Mouse (Mus musculus): ENCODE results near the gene Gja10. TPM values are rescaled to one million over a fixed set of nuclear protein-coding genes. Genes with fewer than 3 reads are reported as not detected.

Gene Gja10
- polyA plus RNA-seq (2015; fragmentation: Nextera tagmentation; extraction: Ambion mirVana): 0.21 TPM in 1 of 2 replicates, not detected in the other

DNA sequence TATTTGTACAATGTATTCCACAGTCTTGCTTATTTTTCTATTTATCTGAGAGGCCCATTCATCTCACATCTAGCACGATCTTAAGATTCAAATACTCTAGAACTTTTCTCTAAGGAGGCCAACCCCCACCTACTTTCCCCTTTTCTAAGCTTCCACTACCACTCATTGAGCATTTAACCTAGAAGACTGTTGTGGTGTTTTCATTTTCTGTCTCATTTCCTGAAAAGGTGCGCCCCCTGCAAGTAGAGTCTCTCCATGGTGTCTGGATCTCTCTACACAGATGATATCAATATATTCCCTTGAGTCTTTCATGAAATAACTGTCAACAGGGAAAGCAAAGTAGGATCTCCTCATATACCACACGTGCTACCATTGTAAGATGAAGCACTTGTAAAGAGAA is at the start of gene Gja10:
TSS of gene Gja10 (minus strand) at position 101 of the 400 bp plus-strand sequence.
- H3K4me3 ChIP-seq: no peak within 1 kb of the TSS
- no peaks in the 10 kb centered on the region for H3K27me3 ChIP-seq
- H3K9me3 ChIP-seq: no peaks in the 10 kb centered on the region
- no peaks in the 10 kb centered on the region for H3K36me3 ChIP-seq
- ATAC-seq (ENCODE audit: low FRiP score, low read depth): no peak
- no peaks in the 10 kb centered on the region for H3K4me1 ChIP-seq (replicated peaks)
- 74% methylated on average over 3 of the region's 3 CpGs for WGBS
- no peak within 1 kb of the TSS for H3K4me2 ChIP-seq
- no peak within 1 kb of the TSS for H3K9ac ChIP-seq
- H3K27ac ChIP-seq (replicated peaks): no peak within 1 kb of the TSS

DNA sequence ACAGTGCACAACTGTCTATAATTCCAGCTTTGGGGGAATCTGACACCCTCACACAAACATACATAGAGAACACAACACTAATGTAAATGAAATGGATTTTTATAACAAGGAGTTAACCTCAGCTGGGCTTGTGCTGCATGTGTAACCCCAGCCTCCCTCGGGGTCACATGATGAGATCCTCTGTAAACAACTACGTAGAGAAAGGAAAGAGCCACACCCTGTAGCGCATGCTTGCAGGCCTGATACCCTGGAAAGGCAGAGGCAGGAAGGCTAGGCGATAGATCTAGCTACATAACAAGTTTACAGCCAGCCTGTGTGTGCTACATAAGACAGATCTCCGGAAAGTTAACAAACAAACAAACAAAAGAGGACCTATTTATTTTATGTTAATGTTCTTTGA is 49.1 kb upstream of the Gja10 start:
- no peaks in the 10 kb centered on the region for H3K9me3 ChIP-seq
- H3K27me3 ChIP-seq: no peaks in the 10 kb centered on the region
- no peak overlapping the region for H3K27ac ChIP-seq (replicated peaks)
- no peak overlapping the region for H3K4me3 ChIP-seq
- ATAC-seq (ENCODE audit: low FRiP score, low read depth): no peak
- WGBS: 92% methylated on average over 5 of the region's 5 CpGs
- H3K4me1 ChIP-seq (replicated peaks): peaks cover 5% of the 10 kb centered on the region
- no peak overlapping the region for H3K9ac ChIP-seq
- no peak overlapping the region for H3K4me2 ChIP-seq
- H3K36me3 ChIP-seq: peaks cover 24% of the 10 kb centered on the region

DNA sequence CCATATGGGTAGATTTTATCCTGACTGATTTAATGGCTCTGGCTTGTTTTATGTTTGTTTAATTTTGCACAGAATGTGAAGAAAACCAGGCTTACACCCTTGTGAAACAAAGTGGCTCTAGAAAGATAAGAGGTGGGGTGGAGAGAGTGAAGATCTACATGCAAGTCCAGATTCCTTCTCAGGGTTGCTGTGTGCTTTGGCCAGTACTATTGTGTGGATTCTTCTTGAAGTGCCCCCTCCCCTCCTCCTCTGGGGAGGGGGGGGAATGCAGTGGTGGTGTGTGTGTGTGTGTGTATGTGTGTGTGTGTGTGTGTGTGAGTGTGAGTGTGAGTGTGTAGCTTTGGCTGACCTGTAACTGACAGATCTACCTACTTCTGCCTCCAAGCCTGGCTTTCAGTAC is 19.1 kb upstream of the Gja10 start:
- no peak overlapping the region for H3K27ac ChIP-seq (replicated peaks)
- no peaks in the 10 kb centered on the region for H3K9me3 ChIP-seq
- H3K4me1 ChIP-seq (replicated peaks): peaks cover 7% of the 10 kb centered on the region
- no peak for ATAC-seq (ENCODE audit: low FRiP score, low read depth)
- H3K36me3 ChIP-seq: no peaks in the 10 kb centered on the region
- no peak overlapping the region for H3K4me3 ChIP-seq
- H3K27me3 ChIP-seq: no peaks in the 10 kb centered on the region
- H3K4me2 ChIP-seq: no peak overlapping the region
- H3K9ac ChIP-seq: no peak overlapping the region

DNA sequence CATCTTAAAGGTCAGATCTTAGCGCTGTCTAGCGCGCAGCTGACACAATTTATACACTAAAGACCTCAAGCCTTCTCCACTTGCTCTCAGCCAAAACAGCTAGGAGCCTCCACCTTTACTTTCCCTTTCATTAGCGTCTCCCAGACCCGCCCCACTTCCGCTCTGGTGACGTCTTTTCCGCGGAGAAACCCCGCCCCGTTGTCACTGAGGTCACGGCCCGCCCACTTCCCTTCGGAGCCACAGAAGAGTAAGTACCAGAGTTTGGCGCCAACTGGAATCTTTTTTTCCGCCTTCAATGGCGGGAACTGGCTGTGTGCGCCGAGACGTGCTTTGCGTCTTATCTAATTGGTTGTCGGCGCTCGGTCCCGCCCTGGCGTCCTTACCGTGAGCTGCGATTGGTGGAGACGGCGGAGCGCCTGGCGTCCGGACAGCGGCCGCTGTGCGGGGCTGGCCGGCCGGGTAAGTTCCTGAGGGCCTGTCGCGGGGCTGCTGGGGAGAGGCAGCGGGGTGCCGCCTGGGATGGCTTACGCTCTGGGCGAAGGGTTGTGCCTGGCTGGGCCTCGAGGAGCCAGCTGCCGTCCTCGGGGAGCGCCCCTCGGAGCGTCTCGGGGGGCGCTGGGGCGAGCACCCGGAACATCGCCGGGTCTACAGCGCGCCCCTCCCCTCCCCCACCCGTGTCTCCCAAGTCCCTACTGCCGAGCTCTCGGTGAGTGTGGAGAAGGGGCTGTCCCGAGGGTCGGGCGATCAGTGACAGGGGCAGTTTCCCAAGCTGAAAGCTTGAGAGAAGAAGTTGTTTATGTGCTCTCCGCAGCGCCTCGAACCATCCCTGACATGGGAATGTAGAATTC is 12.7 kb upstream of the Gja10 start, which contains the start of gene Casp8ap2:
TSS of gene Casp8ap2 (plus strand) at position 418 of the 848 bp plus-strand sequence.
- Histone ChIP-seq H3K4me3 (peak within 1 kb of the TSS; percentile 94), H3K4me1 (replicated peaks) (peaks cover 16% of the 10 kb centered on the region), H3K27ac (replicated peaks) (peak within 1 kb of the TSS; percentile 87), H3K4me2 (peak within 1 kb of the TSS; percentile 82), H3K36me3 (no peaks in the 10 kb centered on the region), H3K9me3 (no peaks in the 10 kb centered on the region), H3K27me3 (no peaks in the 10 kb centered on the region), H3K9ac (peak within 1 kb of the TSS; percentile 72)
- WGBS: under 1% methylated on average over 67 of the region's 67 CpGs
- peak; percentile 100 for ATAC-seq (ENCODE audit: low FRiP score, low read depth)

DNA sequence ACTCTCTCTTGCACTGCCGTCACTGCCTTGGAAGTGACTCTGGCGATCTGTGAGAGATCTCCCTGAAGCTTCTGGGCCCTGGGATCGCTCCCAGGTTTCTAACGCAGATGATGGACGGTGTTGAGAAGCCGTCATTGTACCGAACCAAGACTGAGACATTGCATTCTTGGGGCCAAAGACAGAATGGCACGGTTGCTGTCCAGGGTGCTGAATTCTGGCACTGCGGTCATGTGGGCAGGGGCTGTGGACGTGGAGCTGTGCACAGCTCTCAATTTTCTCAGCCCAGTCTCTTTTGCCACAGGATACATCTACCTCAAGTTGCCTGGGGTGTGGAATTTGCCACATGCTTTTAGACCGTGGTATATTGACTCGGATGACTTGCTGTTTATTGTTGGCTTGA is 1.4 kb downstream of the Gja10 start:
- no peak overlapping the region for H3K27ac ChIP-seq (replicated peaks)
- no peak overlapping the region for H3K9ac ChIP-seq
- WGBS: 32% methylated on average over 12 of the region's 12 CpGs
- H3K4me2 ChIP-seq: no peak overlapping the region
- no peaks in the 10 kb centered on the region for H3K36me3 ChIP-seq
- H3K27me3 ChIP-seq: no peaks in the 10 kb centered on the region
- H3K4me1 ChIP-seq (replicated peaks): no peaks in the 10 kb centered on the region
- ATAC-seq (ENCODE audit: low FRiP score, low read depth): no peak
- H3K9me3 ChIP-seq: no peaks in the 10 kb centered on the region
- H3K4me3 ChIP-seq: no peak overlapping the region

DNA sequence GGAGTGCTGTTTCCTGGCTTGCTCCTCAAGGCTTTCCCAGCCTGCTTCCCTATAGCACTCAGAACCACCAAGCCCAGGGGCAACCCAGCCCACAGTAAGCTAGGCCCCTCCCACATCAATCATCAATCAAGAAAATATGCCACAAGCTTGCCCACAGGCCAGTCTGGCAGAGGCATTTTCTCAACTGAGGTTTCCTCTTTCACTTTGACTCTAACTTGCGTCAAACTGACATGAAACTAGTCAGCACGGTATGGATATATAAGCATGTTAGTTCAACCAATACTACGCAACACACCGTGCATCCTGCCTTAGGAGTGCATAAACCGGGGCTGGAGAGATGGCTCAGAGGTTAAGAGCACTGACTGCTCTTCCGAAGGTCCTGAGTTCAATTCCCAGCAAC is 14.3 kb downstream of the Gja10 start:
- Histone ChIP-seq H3K4me2 (no peak overlapping the region), H3K4me1 (replicated peaks) (no peaks in the 10 kb centered on the region), H3K9me3 (no peaks in the 10 kb centered on the region), H3K36me3 (no peaks in the 10 kb centered on the region), H3K27me3 (no peaks in the 10 kb centered on the region), H3K9ac (no peak overlapping the region), H3K27ac (replicated peaks) (no peak overlapping the region), H3K4me3 (no peak overlapping the region)
- no peak for ATAC-seq (ENCODE audit: low FRiP score, low read depth)
- 93% methylated on average over 6 of the region's 6 CpGs for WGBS

DNA sequence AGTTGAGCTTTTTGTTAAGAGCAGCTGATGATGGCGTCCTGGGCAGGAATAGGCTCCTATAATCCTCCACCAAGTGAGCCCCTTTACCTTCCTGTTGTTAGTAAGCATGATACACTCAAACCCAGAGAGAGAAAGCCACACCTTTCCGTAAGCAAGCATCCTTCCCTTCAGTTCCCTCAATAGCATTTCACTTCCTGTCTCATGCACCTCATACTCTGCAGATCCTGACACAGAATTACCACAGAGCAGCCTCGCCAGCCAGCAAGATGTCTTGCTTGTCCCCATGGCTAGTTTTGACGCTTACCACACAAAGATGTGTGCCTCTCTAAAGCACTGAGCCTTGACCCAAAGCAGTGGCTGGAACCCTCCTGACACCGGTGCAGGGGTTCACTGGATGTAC is 15.0 kb downstream of the Gja10 start:
- no peaks in the 10 kb centered on the region for H3K9me3 ChIP-seq
- WGBS: 85% methylated on average over 5 of the region's 5 CpGs
- H3K4me2 ChIP-seq: no peak overlapping the region
- no peaks in the 10 kb centered on the region for H3K27me3 ChIP-seq
- no peak overlapping the region for H3K4me3 ChIP-seq
- H3K36me3 ChIP-seq: no peaks in the 10 kb centered on the region
- H3K9ac ChIP-seq: no peak overlapping the region
- no peaks in the 10 kb centered on the region for H3K4me1 ChIP-seq (replicated peaks)
- H3K27ac ChIP-seq (replicated peaks): no peak overlapping the region
- no peak for ATAC-seq (ENCODE audit: low FRiP score, low read depth)

DNA sequence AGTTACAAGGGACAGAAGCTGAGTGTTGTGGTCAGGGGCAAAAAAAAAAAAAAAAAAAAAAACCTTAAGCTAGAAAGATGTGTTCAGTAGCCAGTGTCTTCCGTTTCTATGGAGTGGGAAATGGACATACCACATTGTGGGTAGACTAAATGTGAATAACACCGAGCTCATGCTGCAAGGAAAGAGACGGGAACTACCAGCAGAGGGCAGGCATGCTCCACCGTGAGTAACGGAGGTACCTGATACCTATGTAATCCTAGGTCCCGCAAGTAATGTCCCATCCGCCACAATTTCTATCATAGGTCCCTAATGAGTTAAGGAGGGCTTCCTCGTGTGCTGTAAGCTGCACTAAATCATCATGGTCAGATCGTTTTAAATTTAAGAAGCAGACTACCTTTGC is 16.0 kb downstream of the Gja10 start:
- H3K27ac ChIP-seq (replicated peaks): no peak overlapping the region
- H3K4me1 ChIP-seq (replicated peaks): no peaks in the 10 kb centered on the region
- H3K9ac ChIP-seq: no peak overlapping the region
- no peak overlapping the region for H3K4me3 ChIP-seq
- 19% methylated on average over 9 of the region's 9 CpGs for WGBS
- H3K9me3 ChIP-seq: no peaks in the 10 kb centered on the region
- H3K36me3 ChIP-seq: no peaks in the 10 kb centered on the region
- H3K4me2 ChIP-seq: no peak overlapping the region
- H3K27me3 ChIP-seq: no peaks in the 10 kb centered on the region
- no peak for ATAC-seq (ENCODE audit: low FRiP score, low read depth)

DNA sequence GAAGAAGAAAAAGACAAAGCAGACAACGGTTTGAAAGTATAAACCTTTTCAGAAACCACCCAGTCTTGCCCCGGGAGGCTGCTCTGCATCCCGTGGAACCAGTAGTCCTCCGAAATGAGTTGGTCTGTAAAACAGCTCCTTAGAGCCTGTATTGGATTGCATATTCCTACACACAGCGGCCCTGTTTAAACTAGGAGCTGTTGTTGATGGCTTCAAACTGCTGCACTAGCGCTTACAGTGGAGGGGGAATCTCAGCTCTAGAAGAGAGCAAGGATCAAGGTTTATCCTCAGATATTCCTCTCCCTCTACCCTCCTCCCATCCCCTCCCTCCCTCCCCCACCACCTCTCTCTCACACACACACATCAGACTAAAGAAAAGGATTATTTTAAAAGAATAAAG is 18.4 kb downstream of the Gja10 start:
- H3K9ac ChIP-seq: no peak overlapping the region
- H3K27ac ChIP-seq (replicated peaks): no peak overlapping the region
- ATAC-seq (ENCODE audit: low FRiP score, low read depth): no peak
- peaks cover 8% of the 10 kb centered on the region for H3K36me3 ChIP-seq
- H3K27me3 ChIP-seq: no peaks in the 10 kb centered on the region
- H3K4me1 ChIP-seq (replicated peaks): no peaks in the 10 kb centered on the region
- H3K4me2 ChIP-seq: no peak overlapping the region
- H3K4me3 ChIP-seq: no peak overlapping the region
- no peaks in the 10 kb centered on the region for H3K9me3 ChIP-seq
- 73% methylated on average over 6 of the region's 6 CpGs for WGBS

DNA sequence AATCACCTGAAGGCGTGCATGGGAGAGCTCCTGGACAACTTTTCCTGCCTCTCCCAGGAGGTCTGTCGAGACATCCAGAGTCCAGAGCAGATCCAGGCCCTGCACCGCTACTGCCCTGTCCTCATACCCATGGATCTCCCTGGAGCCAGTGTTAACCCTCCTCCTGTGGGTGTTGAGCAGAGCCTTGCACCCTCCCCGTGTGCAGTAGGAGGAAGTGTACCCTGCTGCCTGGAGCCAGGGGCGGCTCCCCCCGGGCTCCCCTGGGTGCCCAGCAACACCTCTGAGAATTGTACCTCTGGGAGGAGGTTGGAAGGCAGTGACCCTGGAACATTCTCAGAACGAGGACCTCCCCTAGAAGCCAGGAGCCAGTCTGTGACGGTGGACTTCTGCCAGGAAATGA is 22.7 kb downstream of the Gja10 start:
- H3K9me3 ChIP-seq: no peaks in the 10 kb centered on the region
- ATAC-seq (ENCODE audit: low FRiP score, low read depth): no peak
- WGBS: 85% methylated on average over 8 of the region's 8 CpGs
- no peak overlapping the region for H3K27ac ChIP-seq (replicated peaks)
- H3K4me3 ChIP-seq: no peak overlapping the region
- peaks cover 14% of the 10 kb centered on the region for H3K36me3 ChIP-seq
- no peaks in the 10 kb centered on the region for H3K4me1 ChIP-seq (replicated peaks)
- no peak overlapping the region for H3K9ac ChIP-seq
- no peak overlapping the region for H3K4me2 ChIP-seq
- H3K27me3 ChIP-seq: no peaks in the 10 kb centered on the region

DNA sequence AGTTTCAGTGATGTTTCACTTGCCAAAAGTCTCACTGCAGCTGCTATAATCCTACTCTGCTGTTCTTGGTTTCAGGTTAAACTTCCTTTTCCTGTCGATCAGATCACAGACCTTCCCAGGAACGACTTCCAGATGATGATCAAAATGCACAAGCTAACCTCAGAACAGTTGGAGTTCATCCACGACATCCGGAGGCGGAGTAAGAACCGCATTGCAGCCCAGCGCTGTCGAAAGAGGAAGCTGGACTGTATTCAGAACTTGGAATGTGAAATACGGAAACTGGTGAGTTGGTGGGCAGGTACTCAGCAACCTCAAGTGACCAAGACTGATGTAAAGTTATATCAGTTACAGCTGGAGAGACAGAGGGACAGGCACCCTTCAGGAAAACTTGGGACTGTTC is 27.4 kb downstream of the Gja10 start:
- no peaks in the 10 kb centered on the region for H3K27me3 ChIP-seq
- 76% methylated on average over 9 of the region's 9 CpGs for WGBS

DNA sequence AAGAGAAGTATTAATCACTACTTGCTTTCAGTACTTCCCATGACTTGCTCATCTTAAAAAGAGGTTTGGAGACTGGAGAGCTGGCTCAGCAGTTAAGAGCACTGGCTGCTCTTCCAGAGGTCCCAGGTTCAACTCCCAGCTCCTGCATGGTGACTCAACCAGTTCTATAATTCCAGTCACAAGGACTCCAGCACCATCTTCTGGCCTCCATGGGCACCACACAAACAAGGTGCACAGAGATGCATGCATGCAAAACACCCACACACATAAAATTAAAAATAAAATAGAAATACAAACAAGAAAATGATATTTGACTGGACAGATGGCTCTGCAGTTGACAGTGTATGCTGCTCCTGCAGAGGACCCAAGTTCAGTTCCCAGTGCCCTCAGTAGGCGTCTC is 28.0 kb downstream of the Gja10 start:
- Histone ChIP-seq H3K9me3 (no peaks in the 10 kb centered on the region), H3K4me2 (no peak overlapping the region), H3K4me1 (replicated peaks) (peaks cover 19% of the 10 kb centered on the region), H3K27me3 (no peaks in the 10 kb centered on the region), H3K9ac (no peak overlapping the region), H3K4me3 (no peak overlapping the region), H3K36me3 (peaks cover 5% of the 10 kb centered on the region; the same call in 1 of the 2 replicates), H3K27ac (replicated peaks) (no peak overlapping the region)
- no peak for ATAC-seq (ENCODE audit: low FRiP score, low read depth)
- WGBS: 97% methylated on average over 1 of the region's 1 CpGs

More for the DNA sequence above, 27.4 kb downstream of the Gja10 start:
- Histone ChIP-seq H3K4me1 (replicated peaks) (peaks cover 14% of the 10 kb centered on the region), H3K27ac (replicated peaks) (no peak overlapping the region), H3K4me3 (no peak overlapping the region), H3K4me2 (no peak overlapping the region), H3K36me3 (peaks cover 10% of the 10 kb centered on the region), H3K9me3 (no peaks in the 10 kb centered on the region), H3K9ac (no peak overlapping the region)
- no peak for ATAC-seq (ENCODE audit: low FRiP score, low read depth)

DNA sequence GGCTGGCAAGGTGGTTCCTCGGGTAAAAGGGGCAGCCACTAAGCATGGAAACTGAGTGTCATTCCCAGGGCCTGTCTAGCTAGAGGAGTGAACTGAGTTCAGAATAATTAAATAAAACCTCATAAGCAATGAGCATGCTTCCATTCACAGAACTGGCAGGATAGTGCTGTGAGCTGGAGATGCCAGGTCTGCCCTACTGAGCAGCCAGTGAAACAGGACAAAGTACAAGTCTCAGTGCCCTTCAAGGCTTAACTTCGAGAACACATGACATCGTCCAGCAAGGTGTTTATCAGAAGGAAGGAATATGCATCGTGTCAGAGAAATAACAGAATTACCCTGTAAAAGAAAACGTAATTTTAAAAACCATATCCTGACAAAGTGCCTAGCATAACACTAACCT is 29.0 kb downstream of the Gja10 start:
- peaks cover 5% of the 10 kb centered on the region; the same call in 1 of the 2 replicates for H3K36me3 ChIP-seq
- H3K4me1 ChIP-seq (replicated peaks): peaks cover 26% of the 10 kb centered on the region
- no peak overlapping the region for H3K4me3 ChIP-seq
- H3K27me3 ChIP-seq: no peaks in the 10 kb centered on the region
- H3K9me3 ChIP-seq: no peaks in the 10 kb centered on the region
- H3K27ac ChIP-seq (replicated peaks): no peak overlapping the region
- no peak for ATAC-seq (ENCODE audit: low FRiP score, low read depth)
- H3K4me2 ChIP-seq: no peak overlapping the region
- H3K9ac ChIP-seq: no peak overlapping the region
- WGBS: 89% methylated on average over 5 of the region's 5 CpGs

Measured in hindbrain, embryonic 15.5 days (tissue).